Mouse (Mus musculus): ENCODE measurements around the gene Pgam5.

Gene Pgam5

GRCm38 (mm10) chr5:110230401-110230779, 39.3 kb downstream of the Pgam5 start:
- DNase-seq (ENCODE audit: low read depth, low spot score) = no peak

GRCm38 (mm10) chr5:110227336-110227883, 42.3 kb downstream of the Pgam5 start:
- DNase-seq (ENCODE audit: low read depth, low spot score) = no peak

GRCm38 (mm10) chr5:110225056-110225455, 44.7 kb downstream of the Pgam5 start:
- DNase-seq (ENCODE audit: low read depth, low spot score) = no peak

- no peak for DNase-seq (ENCODE audit: low read depth, low spot score)
These were observed 47.0 kb downstream of the Pgam5 start for GRCm38 (mm10) chr5:110222757-110223156.

GRCm38 (mm10) chr5:110220331-110220730, 49.4 kb downstream of the Pgam5 start:
- DNase-seq (ENCODE audit: low read depth, low spot score) = no peak

GRCm38 (mm10) chr5:110216780-110217179, 52.9 kb downstream of the Pgam5 start:
- no peak for DNase-seq (ENCODE audit: low read depth, low spot score)

- no peak for DNase-seq (ENCODE audit: low read depth, low spot score)
These were observed 58.4 kb downstream of the Pgam5 start for GRCm38 (mm10) chr5:110211312-110211711.
